Mouse (Mus musculus): ENCODE data around the gene Iqcd.

Gene Iqcd

DNA sequence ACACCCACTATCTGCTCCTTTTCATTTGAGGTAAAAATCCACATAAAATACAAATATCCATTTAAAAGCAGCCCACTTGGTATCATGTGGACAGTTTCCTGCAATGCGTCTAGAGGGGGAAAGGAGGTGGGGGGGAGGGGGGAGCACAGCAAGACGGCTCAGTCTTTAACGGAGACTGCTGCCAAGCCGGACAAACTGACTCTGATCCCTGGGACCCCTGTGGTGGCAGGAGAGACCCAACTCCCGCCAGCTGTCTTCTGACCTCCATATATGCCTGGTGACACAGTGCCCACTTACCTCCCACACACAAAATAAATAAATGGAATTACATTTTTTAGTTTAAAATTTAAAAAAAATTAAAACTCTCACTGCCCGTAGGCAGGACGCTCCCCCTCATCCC is 14.7 kb downstream of the Iqcd start:
- DNase-seq (ENCODE audit: low spot score in 2 of 2): no peak

DNA sequence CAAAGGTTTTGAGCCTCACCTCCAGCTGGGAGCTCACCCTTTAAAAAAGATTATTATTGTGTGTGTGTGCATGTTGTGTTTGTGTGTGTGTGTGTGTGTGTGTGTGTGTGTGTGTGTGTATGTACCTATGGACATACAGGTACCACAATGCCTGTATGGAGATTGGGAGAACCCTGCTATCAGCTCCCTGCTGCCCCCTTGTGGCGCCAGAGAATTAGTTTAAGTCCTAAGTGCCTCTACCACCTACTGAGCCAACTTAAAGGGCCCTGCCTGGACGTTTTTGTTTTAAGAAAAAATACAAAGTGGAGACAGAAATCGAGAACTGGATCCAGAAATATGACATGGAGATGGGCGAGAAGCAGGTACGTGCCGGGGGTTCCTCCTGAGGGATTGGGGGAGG is 16.0 kb downstream of the Iqcd start:
- peak; percentile 76 to 85 for DNase-seq (ENCODE audit: low spot score in 2 of 2)

DNA sequence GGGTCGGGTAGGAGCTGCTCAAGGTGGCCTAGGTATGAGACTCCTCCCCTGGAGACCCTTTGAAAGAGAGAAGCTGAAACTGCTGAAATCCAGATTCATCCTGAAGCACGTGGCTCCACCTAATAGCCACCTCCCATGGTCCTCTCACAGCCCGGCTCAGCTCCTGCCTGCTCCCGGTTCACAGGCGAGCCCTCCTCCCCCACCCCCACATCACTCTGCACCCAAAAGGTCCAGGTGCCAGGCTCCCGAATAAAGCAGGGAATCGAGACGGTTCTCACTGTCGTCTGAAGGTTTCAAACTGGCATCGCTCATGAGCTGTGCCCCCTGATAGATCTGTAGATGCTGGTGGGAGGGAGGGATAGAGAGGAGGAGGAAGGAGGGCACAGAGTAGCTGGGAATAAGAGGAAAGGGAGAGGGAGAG is 16.4 kb downstream of the Iqcd start:
- DNase-seq (ENCODE audit: low spot score in 2 of 2): no peak

DNA sequence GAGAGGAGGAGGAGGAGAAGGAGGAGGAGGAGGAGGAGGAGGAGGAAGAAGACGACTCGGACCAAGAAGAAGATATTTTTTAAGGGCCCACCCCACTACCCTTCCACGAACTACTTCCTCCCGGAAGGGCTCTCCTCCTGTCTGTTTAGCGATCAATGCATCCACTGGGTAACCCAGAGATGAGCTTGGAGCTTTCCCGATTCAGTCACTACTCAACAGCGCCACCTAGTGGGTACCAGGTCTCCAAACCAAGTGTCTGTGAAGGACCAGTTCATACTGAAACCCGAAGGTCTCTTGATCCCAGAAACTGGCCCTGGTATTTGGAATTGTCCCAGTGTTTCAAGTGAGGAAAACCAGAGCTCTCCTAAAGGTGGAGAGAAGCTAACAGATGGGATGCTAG is 16.9 kb downstream of the Iqcd start:
- peak; percentile 73 to 84 for DNase-seq (ENCODE audit: low spot score in 2 of 2)

DNA sequence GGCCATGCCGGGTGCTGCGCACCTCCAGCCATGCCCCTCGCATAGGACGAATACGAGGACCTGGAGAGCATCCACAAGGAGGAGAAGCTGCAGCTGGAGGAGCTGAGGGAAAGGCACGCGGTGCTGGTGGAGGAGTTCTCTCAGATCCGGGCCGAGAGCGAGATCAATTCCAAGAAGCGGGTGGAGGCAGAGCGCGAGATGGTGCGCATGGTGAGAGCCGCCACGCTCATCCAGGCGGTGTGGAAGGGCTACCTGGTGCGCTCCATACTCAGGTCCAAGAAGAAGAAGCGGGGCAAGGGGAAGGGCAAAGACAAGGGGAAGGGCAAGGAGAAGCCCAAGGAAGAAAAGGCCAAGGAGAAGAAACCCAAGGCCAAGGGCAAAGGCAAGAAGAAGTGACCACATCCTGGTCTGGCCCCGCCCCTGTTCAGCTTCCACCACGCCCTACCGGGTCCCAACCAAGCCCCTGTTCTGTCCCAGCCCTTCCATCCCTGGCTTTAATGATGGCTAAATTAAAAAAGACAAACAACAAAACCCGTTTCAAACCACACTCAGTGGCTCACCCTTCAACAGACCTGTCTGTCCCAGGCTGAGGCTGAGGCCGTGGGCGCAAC is 17.9 kb downstream of the Iqcd start:
- no peak for DNase-seq (ENCODE audit: low spot score in 2 of 2)

DNA sequence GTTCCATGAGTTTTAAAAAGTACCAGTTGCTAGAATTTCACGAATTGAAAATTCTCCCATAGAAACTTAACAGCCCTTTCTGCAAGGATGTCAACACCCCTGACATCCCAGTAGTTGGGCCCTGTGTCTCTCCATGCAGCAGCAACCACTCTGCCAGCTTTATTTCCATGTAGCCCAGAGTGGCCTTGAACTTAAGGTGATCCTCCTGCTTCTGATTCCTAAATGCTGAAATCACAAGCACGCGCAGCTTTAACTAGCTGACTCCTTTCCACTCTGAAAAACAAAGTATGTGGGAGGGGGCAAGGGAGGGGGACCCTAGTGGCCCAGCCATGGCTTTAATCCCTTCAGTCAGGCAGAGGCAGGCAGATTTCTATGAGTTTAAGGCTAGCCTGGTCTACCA is 18.5 kb downstream of the Iqcd start:
- DNase-seq (ENCODE audit: low spot score in 2 of 2): no peak

DNA sequence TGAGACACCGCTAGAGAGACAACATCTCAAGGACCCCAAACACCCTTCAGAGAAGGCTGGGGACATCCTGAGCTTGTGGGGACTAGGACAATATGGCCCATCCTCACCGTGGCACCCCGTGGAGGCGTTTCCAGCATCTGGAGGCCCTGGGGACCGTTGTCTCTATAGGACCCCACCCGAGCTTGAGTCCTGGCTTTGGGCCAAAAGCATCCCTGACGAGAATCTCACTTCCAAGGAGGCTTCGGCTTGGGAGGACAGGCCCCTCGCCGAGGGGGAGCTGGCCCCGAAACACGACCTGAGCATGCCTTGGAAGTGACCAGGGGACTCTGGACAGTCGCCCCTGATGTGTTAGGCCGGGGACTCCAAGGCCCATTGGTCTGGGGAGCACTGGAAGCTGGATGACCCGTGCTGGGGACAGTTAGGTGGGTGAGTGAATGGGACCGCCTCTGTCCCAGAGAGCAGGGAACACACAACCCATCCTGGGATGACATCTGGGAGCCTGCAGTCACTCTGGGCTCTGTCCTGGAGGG is 20.5 kb downstream of the Iqcd start:
- no peak for DNase-seq (ENCODE audit: low spot score in 2 of 2)

DNA sequence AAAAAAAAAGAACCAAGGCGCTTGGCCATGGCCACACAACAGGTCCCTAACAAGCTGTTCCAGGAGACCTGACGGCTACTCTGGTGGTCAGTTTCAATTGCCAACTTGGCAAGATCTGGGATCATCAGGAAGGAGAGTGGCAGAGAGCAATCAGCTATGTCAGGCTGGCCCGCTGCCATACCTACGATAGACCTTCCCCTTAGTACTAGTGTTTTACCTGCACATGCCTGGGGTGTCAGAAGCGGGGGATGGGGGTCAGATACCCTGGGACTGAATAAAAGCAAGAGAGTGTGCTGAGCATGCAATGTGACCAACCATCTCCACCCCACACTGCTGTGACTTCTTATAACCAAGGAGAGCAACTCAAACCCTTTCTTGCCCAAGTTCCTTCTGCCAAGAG is 22.1 kb downstream of the Iqcd start:
- no peak for DNase-seq (ENCODE audit: low spot score in 2 of 2)

DNA sequence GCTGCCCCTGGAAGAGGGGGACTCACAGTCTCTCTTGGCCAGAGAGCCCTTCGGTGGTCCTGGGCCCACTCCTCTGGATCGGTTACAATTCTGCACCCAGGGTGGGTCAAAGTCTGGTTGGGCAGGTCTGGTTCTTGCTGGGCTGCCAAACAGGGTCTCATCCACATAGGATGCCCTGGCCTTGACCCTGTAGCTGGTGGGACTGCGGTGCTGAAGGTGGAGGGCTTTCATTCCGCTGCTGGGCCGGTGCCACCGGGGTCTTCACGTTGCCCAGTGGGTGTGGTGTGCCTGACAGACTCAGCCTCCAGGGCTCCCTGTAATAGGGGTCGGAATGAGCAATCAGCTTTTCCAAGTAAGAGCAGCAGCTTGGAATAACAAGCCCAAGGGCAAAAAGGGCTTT is 22.6 kb downstream of the Iqcd start:
- no peak for DNase-seq (ENCODE audit: low spot score in 2 of 2)

DNA sequence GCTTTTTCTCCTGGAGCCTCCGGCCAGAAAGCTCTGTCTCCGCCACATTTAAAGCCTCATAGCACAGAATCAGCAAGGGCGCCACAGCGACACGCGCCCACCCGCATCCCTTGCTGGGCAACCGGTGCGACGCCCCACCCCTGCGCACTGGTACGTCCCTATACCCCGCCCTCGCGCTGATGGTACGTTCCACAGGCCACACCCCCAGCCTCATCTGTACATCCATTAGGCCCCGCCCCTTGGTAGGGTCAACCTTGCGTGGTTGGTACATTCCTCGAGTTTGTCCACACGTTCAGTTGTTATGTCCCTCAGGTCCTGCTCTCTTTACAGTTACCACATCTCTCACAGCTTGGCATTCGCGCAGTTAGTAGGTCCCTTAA is 23.6 kb downstream of the Iqcd start, which contains the start of the genes Rita1 and Ddx54:
TSS of gene Rita1 (minus strand) at position 148 of the 380 bp plus-strand sequence.
TSS of gene Ddx54 (plus strand) at position 298 of the 380 bp plus-strand sequence.
- peak; percentile 94 to 96 for DNase-seq (ENCODE audit: low spot score in 2 of 2)

DNA sequence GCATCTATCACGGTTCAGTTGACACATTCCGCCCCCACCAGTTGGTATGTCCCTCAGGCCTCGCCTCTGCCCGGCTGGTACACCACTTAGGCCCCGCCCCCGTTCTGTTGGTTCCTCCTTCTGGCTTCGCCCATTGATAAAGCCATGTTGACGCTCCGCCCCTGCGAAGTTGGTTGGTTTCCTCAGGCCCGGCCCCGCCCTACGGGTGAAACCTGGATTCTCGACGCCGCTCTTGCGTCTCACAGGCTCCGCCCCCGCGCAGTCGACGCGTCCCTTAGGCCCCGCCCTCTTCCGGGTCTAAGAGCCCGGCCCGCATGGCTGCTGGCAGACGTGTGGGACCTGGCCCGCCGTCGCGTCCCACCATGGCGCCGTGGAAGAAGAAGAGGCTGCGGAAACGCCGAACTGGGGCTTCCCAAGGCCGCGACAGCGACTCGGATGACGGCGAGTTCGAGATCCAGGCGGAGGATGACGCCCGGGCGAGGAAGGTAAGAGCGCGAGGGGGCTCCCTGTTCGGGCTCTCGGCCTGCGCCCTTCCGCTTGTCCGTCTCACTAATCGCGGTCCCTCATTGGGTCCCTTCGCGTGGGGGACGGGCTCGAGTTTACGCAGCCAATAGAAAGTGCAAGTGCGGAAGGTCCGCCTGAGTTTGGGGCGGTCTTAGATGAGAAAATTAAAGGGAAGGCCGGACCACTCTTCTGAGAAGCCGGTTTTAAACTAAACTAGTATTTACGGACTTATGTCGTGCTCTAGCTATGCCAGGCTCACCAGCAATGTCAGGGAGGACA is 24.2 kb downstream of the Iqcd start:
- peak; percentile 100 for DNase-seq (ENCODE audit: low spot score in 2 of 2)

DNA sequence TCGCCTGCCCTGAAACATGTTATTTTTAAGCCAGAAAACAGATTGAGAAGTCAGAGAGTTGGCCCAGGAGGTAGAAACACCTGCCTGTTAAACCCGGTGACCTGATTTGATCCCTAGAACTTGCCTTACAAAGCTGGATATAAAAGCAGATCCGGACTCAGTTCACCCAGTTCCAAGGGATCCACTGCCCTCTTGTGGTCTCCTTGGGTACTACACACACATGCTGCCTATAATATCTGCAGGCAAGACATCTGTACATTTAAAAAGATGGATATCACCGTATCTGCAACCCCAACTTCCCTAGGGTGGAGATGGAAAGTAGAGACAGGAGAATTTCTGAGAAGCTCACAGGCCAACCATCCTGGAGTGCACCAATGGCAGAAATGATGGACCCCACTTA is 27.1 kb downstream of the Iqcd start:
- no peak for DNase-seq (ENCODE audit: low spot score in 2 of 2)

DNA sequence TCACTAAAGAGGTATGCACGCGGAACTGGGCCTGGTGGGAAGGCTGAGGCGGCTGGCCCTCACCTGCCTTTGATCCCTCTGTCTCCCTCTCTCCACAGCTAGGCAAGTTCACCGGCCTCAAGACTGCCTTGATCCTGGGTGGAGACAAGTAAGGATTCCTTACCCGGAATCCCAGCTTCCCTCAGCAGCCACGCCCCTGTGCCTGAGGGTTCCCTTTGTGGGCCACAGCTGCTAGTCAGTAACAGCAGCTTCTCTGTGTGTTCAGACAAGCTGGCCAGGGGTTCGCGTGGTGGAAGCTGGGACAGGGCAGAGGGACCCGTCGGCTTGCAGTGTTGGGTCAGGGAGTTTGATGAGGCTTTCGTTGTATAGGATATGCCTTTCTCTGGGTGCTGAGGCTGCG is 30.0 kb downstream of the Iqcd start:
- no peak for DNase-seq (ENCODE audit: low spot score in 2 of 2)

DNA sequence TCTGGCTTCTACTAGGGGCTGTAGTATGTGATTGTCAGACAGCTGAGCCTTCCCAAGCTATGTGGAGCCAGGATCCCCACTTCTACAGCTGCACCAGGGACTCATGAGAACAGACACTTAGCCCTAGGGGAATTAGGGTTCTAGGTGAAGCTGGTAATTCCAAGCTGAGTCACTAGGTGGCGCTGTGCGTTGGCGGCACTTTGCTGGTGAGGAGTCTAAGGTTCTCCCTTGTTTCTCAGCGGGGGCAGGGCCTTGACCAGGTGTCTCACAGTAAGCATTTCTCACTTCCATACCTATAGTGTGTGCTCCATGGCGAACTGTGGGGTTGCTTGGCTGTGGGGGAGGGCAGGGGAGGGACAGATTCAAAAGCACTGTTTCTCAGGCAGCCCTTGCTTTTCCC is 30.4 kb downstream of the Iqcd start:
- peak; percentile 69 to 73 for DNase-seq (ENCODE audit: low spot score in 2 of 2)

DNA sequence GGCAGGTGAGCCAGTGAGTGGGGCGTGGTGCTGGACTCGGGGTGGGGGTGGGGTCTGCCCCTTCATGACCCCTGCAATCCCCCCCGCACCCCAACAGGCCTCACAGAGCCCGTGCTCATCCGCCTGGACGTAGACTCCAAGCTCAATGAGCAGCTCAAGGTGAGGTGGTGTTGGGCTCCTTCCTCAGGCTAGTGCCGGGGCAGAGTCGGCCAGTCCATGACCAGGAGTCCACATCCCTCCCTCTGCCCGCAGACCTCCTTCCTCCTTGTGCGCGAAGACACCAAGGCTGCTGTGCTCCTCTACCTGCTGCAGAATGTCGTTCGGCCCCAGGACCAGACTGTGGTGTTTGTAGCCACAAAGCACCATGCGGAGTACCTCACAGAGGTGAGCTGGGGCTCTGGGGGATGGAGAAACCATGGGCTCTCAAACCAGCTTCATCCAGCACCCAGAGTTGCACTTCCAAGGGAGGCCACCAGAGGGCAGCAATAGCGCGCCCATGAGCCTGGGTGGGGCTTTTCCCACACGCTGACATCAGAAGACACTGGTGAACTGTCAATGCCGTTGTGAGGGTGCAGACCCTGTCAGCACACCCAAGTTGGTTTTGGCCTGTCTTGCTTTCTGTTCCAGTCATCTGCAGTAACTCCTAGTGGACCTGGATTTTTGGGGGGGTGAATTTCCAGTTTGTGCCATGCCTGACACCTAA is 31.7 kb downstream of the Iqcd start:
- peak; percentile 84 to 85 for DNase-seq (ENCODE audit: low spot score in 2 of 2)

DNA sequence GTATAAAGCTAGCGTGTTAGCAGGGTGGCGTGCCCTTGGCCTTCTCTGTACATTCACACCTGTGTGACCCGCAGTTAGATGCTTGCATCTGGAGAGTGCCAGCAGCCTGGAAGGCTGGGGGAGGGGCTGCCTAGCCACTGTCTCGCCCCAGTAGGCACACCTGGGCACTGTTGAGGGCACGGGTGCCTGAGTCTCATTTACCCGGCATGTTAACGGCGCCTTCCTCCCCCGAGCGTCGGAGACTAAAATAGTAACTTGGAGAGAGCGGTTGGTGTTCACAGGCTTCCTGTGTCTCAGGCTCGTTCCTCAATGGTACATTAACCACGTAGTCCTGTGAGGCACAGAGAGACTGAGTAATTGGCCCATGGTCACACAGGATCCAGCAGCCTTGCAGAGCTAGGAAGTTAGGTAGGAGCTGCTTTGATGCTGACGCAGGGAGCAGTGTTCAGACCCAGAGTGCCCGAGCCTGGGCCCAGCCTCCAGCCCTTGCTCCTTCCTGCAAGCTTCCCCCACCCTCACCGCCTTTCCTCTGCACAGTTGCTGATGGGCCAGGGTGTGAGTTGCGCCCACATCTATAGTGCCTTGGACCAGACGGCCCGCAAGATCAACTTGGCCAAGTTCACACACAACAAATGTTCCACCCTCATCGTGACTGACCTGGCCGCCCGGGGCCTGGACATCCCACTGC is 32.4 kb downstream of the Iqcd start:
- peak; percentile 85 to 86 for DNase-seq (ENCODE audit: low spot score in 2 of 2)

DNA sequence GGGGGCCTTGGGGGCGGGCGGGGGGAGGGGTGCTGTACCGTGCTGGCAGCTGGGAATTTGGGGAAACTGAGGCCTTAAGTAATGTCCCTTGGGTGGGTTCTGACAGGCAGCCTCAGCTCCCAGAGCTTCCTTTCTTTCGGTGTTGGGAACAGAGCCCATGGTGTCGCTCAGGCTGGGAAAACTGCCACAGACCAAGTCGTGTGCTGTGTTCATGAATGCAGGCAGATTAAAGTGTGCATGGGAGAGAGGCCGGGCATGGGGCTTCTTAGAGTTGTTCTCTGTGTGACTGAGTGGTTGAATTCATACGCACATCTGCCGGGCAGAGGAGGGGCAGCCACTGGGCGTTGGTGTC is 33.0 kb downstream of the Iqcd start:
- DNase-seq (ENCODE audit: low spot score in 2 of 2): no peak

DNA sequence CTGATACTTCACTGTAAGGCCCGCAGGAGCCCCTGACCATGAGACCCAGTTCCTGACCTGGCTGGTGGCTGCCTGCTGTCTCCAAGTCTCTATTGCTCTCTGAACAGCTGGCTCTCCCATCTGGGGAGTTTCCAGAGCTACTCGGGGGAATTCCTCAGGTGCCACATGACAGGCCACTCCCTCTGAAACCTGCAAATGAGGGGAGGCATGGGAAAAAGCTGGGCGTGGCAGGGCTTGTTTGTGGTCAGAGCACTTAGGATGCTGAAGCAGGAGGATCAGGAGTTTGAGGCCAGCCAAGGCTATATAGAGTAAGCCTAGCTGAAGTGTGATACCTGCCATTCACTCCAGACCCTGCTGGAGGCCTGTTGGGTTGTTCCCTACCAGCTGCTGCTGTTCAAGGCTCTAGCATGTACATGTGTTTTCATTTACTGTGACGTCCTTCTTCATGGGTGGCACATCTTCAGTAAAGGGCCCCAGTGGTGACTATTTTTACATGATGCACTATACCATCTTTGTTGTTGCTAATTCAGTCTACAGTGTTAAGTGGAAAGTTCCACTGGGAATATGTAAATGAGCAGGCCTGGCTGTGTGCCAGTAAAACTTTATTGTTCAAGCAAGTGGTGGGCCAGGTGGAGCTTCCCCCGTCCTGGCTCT is 33.5 kb downstream of the Iqcd start:
- DNase-seq (ENCODE audit: low spot score in 2 of 2): peak; percentile 63 to 69

DNA sequence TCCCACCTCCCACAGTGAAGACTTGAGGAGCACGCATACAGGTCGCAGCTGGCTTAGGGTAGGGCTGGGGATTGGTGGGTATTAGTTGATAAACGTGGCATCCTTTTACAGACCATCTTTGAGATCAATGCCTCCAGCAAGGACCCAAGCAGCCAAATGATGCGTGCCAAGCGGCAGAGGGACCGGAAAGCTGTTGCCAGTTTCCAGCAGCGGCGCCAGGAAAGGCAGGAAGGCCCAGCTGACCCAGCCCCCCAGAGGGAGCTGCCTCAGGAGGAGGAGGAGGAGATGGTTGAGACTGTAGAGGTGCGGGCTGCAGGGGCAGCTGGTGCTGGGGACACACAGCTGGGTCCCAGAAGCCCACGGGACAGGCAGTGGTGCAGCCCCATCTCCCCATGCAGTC is 35.6 kb downstream of the Iqcd start:
- no peak for DNase-seq (ENCODE audit: low spot score in 2 of 2)

DNA sequence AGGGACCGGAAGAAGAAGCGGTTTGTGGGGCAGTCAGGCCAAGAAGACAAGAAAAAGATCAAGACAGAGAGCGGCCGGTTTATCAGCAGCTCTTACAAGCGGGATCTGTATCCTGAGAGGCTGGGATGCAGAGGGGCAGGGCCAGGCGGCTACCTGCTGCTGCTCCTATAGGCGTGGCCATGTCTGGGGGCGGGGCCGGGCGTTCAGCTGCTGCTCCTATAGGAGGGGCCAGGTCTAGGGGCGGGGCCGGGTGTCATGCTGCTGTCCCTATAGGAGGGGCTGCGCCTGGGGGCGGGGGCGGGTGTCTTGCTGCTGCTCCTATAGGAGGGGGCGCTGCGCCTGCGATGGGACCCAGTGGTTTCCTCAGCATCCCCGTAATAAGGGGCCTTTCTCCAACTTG is 37.6 kb downstream of the Iqcd start:
- no peak for DNase-seq (ENCODE audit: low spot score in 2 of 2)

DNA sequence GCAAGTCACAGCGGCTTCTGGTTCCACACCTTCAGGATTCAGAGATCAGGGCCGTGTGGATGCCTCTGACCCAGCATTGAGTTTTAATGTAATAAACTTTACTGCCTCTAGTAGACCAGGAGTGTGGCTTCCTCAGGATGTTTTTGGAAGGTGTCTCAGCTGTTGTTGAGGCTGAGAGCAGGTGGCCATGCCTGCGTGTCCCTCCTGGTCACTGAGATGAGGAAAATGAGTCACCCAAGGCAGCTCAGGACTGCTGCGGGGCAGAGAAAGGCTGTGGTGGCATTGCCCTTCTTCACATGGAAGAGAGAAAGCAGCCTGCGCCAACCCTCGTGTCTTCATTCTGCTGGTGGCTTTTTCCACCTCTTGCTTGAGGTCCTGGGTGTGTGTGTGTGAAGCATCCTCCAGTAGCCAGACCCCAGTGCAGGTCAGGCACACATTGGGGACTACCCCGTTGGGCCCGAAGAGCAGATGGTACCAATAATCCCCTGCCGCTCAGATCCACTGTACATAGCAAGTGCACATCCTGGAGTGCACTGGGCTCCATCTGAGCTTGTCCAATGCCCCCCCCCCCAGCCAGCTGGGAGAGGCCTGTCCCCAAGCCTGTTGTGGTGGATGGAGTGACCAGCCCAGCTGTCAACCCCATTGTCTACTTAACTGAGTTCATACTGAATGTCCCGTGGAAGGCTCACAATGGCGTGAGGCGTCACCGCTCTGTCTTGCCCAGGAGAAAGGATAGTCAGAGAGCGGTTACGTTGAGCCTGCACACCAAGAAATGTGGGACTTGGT is 38.9 kb downstream of the Iqcd start:
- no peak for DNase-seq (ENCODE audit: low spot score in 2 of 2)

All from spleen, postnatal 36 days (tissue).